Mouse (Mus musculus): ENCODE measurements at regions not wholly inside any gene's neighbourhood (a gene's known extent, or its start where the extent isn't known, plus 50 kb on each side); places are given as distances from the start of the nearest gene placed in this dataset.

DNA sequence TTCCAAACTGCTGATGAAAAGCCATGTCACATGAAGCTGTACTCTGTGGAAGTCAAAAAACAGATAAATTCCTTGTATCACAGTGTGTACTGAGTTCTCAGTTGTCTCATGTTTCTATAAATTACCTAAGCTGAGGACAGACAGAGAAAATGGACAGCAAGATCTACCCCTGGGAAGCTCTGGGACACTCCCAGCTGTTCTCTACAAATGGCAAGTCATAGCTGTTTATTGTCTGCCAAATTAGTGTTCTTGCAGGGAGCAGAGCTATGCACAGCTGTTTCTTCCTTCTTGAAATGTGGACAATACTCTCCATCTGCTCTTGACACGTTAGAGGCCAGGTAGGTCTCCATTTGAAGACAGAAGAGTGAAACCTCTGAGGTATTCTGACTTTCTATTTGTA is 524.0 kb upstream of the Sox11 start:
- TF ChIP-seq CTCF (IDR thresholded peaks at IDR 0.05; ENCODE audit: extremely low read depth, insufficient read depth, low read length) (no peak), POLR2A (IDR thresholded peaks at IDR 0.05; ENCODE audit: extremely low read depth, insufficient read depth, low read length) (no peak)

All from cortical plate, adult 2 months (tissue).